Mouse (Mus musculus) c-Kit-positive CD71-positive TER-119-positive erythroid progenitor cells, embryonic 14.5 days (primary cell): Measurements from ENCODE around the gene Ankrd33b.

Source experiments
- DNase-seq: peaks from one replicate; pipeline ENCODE4 v3.0.0-alpha.2; 2013; ENCODE audit warnings: low spot score

Ankrd33b gene

GRCm38 (mm10) chr15:31367481-31368200 is at the start of gene Ankrd33b:
Gene Ankrd33b, minus strand, starts transcription at chr15:31367726.
- no peak for DNase-seq

DNA sequence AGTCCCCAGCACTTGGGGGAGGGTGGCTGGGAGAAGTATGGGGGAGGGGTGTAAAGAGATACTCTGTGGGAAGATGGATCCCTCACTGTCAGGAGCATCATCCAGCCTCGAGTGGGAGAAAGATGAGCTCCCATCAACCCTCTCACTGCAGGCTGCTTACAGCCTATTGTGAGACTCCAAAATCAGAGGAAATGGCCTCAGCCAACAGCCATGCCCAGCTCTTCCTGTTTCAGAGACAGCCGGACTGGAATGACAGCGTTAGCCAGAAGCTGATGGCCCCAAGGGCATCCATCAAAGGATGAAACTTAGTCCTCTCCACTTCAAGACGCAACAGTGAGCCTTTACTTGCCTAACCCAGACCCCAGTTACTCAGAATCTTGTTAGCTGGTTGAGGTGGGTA is 47.7 kb upstream of the Ankrd33b start:
- no peak for DNase-seq

DNA sequence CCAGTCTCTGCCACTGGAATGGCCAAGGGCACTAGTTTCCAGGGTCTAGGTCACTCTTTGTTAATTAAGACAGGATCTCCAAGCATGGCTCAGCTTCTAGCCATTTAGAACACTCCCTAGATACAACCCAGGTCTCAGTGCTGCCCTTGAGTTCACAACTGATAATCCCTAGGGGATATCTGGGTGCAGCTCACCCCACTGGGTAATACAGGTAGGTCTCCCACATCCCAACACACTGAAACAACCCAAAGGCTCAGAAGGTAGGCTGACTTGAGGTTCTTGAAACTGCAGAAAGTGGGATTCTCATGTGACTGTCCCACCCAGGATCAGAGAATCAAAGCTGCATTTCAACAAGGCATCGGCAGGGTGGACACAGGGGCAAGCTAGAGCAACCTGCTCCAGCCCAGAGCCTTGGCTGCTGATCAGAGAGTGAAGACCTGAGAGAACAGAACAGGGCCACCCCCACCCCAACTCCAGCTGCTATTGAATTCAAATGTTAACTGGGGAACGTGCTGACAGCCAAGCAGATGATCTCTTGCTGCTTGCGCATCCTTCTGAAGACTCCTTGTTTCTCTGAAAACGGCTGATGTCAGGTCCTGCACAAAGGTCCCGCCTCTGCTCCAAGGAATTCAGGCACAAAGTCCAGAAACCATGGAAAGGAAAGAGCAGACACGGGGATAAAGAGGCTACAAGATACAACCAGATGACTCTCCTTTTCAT is 46.8 kb upstream of the Ankrd33b start:
- no peak for DNase-seq

GRCm38 (mm10) chr15:31413662-31414061 is 46.1 kb upstream of the Ankrd33b start:
- no peak for DNase-seq

DNA sequence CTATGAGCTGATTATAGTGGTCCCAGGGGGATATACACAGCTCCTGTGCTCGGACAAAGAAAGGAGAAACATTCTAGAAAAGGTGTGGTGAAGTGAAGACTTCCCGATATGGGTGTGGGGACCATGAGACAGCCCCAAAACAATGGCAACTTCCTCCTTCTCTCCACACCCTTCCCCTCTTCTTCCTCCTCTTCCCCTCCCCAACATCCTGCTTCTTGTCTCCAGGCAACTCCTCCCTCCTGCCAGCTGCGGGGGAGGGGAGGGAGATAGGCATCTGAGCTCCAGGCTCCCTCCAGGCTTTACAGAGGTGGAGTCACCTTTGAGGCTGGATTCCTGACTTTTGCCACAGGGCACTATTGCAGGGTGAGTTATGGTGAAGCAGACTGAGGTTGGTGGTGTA is 45.4 kb upstream of the Ankrd33b start:
- DNase-seq: no peak

DNA sequence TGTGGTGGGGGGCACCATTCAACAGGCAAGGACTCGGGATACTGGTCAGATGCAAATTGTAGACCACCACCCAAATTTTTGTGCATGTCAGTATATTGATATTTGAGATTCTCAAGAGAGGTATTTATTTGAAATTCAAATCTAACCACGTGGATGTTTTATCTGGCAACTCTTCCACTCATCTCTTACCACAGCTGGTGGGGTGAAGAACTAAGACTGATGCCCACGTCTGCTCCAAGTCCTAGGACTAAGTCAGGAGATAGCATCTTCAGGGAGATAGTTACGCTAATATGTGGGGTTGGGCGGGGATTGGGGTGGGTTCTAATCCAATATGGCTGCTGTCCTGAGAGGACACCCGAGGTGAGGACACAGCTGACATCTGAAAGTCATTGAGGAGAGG is 44.9 kb upstream of the Ankrd33b start:
- DNase-seq: no peak

GRCm38 (mm10) chr15:31407490-31407889 is 40.0 kb upstream of the Ankrd33b start:
- no peak for DNase-seq

DNA sequence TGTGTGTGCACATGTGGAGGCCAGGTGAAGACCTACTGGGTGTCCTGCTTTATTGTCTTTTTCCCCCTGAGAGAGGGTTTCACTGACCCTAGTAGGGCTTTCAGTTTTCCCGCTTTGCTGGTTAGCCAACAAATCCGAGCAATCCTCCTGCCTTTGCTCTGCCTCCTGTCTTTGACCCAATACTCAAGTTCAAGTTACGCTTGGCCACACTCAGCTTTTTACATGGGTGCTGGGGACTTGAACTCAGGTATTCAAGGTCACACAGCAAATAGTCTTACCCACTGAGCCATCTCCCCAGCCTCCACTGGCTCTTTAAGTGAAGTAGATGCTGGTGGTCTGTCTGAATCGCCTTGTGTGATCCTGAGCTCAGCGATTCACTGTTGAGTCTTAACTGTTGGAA is 39.4 kb upstream of the Ankrd33b start:
- no peak for DNase-seq

GRCm38 (mm10) chr15:31404346-31404745 is 36.8 kb upstream of the Ankrd33b start:
- DNase-seq: no peak

GRCm38 (mm10) chr15:31402200-31402892 is 34.8 kb upstream of the Ankrd33b start:
- DNase-seq: no peak

- no peak for DNase-seq
Measured at GRCm38 (mm10) chr15:31400974-31401373, 33.4 kb upstream of the Ankrd33b start.

GRCm38 (mm10) chr15:31398769-31399168 is 31.2 kb upstream of the Ankrd33b start:
- DNase-seq: no peak

- DNase-seq: no peak
Measured at GRCm38 (mm10) chr15:31397379-31397778, 29.9 kb upstream of the Ankrd33b start.

DNA sequence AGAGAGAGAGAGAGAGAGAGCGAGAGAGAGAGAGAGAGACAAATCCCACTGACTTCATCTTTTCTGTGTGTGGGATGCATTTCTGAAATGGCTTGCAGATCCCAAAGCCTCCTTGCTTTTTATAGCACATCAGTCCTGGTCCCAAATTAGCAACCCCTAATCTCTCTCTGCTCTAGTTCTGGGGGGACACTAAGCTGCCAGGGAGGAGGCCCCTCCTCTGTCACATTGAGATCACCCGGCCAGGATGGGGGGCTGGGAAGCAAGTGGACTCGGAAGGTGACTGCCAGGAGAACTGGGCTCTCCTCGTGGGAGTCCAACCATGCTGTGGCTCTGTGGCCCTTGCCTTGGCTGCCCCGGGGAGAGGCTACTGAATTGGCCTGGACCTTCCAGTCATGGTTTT is 29.2 kb upstream of the Ankrd33b start:
- no peak for DNase-seq

DNA sequence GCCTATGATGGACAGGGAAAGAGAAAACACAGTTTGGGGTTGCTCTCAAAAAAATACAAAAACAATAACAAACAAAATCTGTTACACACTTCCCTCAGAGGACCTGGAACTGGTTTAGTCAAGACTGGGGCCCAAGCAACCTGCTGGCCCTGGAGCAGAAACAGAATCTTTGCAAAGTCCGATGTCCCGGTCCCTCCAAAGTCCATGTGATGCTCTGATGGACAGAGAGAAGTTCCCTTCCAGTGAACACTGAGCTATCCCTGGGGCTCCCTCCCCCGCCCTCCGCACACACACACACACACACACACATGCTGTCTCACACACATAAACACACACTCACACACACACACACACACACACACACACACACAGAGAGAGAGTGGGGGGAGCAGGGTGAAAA is 28.5 kb upstream of the Ankrd33b start:
- DNase-seq: no peak

DNA sequence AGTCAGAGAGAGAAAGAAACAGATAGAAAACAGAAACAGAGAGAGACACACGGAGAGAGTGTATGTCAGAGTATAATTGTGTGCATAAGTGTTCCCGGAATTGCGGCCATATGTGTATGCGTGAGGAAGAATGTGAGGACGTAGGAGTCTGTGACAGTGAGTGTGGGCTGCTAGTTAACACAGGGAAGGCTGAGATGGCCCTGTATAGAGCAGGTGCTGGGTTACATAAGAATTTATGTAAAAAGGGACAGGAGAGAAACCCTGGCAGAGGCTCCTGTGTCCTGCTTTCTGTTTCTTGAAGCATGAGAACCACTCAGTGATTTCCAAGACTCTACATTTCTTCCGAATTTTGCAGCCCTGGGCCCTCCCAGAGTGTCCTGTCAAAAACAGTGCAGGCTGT is 25.9 kb upstream of the Ankrd33b start:
- DNase-seq: no peak

- no peak for DNase-seq
Measured at GRCm38 (mm10) chr15:31392705-31393104, 25.2 kb upstream of the Ankrd33b start.

- no peak for DNase-seq
Measured at GRCm38 (mm10) chr15:31392135-31392534, 24.6 kb upstream of the Ankrd33b start.

- DNase-seq: no peak
Measured at GRCm38 (mm10) chr15:31381936-31382468, 14.5 kb upstream of the Ankrd33b start.

GRCm38 (mm10) chr15:31379471-31379870 is 11.9 kb upstream of the Ankrd33b start:
- no peak for DNase-seq

DNA sequence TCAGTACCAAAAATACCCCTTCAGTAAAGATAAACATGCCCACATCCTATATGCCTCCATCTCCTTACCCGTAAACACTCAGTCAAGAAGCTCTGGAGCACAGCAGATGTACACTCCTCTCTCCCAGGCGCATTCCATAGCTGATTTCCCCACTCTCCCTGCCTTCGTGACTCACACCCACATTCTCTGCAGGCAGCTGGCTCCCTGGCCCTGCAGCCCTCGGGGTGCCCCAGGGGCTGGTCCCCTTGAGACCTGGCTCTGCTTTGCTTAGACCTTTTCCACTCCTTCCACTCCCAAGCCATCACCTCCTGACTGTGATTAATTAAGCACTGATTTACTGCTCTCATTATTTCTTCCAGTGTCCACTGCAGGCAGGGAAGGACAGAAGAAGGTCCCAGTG is 7.7 kb upstream of the Ankrd33b start:
- no peak for DNase-seq

DNA sequence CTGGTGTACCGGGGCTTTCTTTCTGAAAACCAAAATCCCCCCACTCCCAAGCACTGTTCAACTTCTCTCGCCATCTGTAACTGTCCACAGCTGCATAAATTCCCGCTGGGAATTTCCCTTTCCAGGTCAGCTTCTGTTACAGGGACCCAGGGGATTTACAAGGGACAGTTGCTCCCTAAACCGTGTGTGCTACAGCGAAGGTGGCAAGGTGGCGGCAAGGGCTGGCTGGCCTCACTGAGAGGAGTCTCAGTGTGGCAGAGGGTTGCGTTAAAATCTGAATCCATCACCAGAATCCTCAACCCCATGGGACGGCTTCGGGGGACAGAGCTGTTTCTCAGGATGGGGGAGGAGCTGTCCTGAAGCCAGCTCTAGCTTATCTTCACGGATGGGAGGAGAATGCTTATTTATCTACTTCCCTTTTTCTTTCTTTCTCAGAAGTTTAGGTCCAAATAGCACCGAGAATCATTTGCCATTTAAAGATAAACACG is 1.6 kb upstream of the Ankrd33b start:
- no peak for DNase-seq

GRCm38 (mm10) chr15:31368556-31368955 is 1.0 kb upstream of the Ankrd33b start:
- DNase-seq: no peak
